Mouse (Mus musculus) small intestine, adult 2 months (tissue): Measurements from ENCODE around the gene Sar1a.

Experiments used
- CTCF ChIP-seq: fragments of 200-500 bp; IDR thresholded peaks from 2 replicates; pipeline ENCODE4 v1.5.1; 2012; ENCODE audit warnings: low read depth, mild to moderate bottlenecking, control low read depth, inconsistent platforms, low read length, moderate library complexity, mixed read lengths; ENCODE audit not compliant: insufficient replicate concordance, insufficient read length; ENCODE audit errors: extremely low read depth
- POLR2A ChIP-seq: fragments of 200-500 bp; IDR thresholded peaks from 2 replicates; pipeline ENCODE4 v1.6.1; 2012; ENCODE audit warnings: low read depth, mild to moderate bottlenecking, control low read depth, inconsistent platforms, low read length, moderate library complexity

DNA sequence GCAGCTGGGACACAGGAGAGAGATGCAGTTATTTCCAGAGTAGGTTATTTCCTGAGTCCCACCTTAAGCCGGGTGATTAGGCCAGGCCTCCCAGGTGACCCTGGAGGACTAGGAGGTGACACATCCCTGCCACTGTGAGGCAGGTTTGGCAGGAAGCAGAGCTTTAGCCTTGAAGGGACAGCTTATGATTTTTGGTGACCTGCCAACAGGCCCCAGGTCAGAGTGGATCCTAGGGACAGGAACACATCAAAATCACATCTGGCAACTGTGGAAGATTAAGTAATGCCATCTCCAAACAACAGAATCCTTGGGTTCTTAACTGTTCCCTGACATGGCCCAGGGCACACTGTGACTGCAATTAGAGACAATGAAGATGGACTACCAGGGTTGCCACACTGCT, 61.2 kb downstream of the Sar1a start:
- TF ChIP-seq CTCF (no peak), POLR2A (no peak)
